Mouse (Mus musculus) spleen, postnatal 10 days (tissue): ENCODE data around the gene March9.
A peak's percentile ranks its signal among the peaks of the same experiment; 100 is the strongest.

Source experiments
- DNase-seq, 2 experiments: peaks; one replicate each; pipeline ENCODE4 v3.0.0; 2021 to 2022; ENCODE audit warnings: low spot score in 2 of 2

Gene March9

DNA sequence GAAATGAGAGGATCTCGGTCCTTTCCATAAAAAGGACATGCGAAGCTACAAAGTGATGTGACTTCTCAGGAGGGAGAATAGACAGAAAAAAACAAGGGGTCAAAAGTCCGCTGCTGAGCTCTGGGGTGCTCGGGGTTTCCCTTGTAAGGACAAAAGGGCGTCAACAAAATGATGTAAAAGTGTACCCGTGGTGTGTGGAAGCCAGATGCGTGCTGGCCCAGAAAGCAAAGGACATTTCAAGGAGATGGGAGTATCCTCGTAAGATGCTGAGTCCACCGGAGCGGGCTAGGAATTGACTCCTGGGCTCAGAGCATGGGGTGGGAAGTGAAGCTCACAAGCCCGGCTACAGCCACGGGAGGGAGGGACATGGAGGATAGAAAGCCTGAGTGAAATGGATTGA, 22.3 kb downstream of the March9 start:
- DNase-seq, result no peak

DNA sequence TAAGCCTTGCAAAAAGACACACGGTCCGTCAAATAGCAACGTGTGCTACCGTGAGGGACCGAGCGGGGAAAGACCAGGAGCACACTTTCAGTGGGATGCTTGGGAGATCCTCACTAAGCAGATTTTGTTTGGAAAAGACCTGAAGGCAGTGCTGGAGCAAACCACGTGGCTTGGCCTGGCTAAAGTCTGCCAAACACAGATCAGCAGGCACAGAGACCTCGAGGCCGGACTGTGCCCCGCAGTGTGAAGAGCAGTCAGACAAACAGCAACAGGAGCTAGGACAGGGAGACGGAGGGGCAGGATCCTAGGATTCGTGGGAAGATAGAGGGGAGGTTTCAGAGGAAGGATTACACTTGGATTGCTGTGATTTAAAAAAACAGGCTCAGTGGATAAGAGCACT, 23.7 kb downstream of the March9 start:
- no peak for DNase-seq

DNA sequence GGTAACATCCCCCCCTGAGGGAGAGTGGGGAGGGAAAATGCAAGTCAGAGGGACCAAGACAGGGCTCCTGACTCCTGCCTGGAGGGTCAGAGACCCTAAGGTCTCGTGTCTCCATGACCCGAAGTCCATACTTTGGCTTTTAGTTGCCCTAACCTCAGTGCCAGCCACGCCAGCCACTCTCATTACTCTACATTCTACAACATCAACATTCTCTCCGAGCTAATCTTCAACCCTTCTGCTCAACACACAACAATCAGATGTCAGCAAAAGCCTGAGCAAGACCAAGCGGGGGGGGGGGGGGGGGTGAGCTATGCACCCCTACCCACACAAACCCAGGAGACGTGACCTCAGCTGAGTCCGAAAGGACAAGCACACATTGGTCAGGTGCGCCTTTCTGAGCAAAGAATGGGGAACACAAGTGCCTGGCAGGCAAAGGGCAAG, 26.7 kb downstream of the March9 start:
- no peak for DNase-seq

DNA sequence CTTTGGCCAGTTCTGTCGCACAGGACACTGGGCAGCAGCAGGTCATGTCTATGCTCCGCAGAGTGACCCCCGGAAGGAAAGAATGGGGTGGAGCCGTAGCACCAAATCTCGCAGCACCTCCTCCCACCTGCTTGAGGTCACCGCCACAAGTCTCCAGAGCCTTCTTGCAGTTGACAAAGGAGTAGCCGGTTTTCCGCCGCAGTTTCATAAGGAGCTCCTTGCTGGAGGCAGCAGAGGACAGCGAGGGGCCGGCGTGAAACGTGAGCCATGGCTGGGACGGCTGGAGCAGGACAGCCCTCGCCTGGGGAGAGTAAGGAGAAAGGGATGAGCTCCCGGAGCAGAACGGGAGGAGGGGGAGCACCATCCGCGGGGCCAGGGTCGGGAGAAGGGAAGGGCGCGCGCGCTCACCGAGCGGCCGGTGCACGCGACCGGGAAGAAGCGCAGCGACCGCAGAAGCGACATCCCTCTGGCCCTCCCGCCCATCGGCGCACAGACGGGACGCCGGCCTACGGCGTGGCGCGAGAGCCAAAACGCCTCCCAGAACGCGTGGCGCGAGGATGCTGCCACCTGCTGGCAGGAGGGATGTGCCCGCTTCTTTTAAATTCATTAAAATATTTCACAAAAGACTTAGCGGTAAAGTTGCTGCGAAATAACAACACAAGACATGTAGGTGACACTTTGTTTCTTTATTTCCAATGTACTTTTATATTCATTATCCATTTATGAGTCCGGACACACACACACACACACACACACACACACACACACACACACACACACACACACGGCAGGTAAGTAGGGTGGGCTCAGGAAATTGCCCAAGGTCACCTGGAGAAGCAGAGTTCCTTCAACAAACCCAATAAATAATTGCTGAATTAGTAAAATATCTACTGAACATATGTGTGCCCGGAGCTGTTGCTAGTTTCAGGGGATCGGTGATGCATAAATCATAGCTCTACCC, 29.4 kb downstream of the March9 start, which contains the start of gene Tsfm:
Gene Tsfm (minus strand): TSS at position 505 of the 961 bp plus-strand sequence.
- DNase-seq, result peak; percentile 91 to 95

DNA sequence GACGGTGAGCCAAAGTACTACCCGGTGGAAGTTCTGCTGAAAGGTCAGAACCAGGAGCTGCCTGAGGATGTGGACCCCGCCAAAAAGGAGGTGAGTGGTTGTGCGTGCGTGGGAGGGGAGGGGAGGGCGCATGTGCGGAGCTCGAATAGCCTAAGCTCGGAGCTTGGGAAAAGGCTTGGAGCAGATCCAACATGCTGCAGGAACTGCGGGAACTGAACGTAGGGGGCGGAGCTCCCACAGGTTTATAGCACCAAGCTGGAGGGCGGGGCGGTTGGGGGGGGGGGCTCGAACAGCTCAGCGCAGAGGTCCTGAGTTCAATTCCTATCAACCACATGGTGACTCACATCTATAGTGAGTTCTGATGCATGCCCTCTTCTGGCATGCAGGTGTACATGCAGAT, 41.6 kb downstream of the March9 start:
- no peak for DNase-seq

DNA sequence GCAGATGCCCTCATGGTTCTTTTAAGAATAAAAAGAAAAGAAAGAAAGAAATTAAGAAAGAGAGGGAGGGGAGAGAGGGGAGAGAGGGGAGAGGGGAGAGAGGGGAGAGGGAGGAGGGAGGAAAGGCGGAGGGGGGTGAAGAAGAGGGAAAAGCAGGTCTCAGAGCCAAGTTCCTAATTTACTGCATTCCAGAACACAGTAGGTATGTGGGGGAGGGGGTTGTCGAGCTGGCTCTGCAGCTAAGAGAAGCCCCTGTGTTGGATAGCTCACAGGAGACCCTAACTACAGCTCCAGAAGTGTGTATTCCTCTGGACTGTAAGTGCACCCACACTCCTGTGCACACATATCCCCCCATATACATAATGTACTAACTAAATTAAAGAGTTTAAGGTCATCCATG, 42.9 kb downstream of the March9 start:
- DNase-seq, result no peak

DNA sequence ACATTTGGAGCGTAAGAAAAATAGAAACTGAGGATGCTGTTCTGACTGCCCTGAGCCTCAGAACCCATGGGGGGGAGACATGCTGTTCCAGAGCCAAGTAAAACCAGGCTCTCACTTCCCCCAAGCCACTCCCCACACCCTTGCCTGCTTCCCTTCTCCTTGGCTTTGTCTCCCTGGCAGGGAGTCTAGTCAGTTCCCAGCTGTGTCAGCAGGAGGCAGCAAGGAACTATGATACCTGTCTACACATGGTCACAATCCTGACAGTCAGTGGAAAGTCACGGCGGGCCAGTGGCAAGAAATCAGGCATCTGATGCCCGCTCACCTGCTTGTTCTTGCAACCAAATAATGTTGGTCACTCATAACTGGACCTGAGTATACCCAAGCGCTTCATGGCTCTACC, 43.5 kb downstream of the March9 start:
- DNase-seq, result no peak
